Mouse (Mus musculus) thymus, adult 2 months (tissue): ENCODE results near the gene Tsnax. TPM values are rescaled to one million over a fixed set of nuclear protein-coding genes. Genes with fewer than 3 reads are reported as not detected.
A peak's percentile ranks its signal among the peaks of the same experiment; 100 is the strongest.

Source experiments
- DNase-seq: peaks from one replicate; pipeline ENCODE4 v3.0.0; 2021
- H3K27ac ChIP-seq: fragments of 200-500 bp; 2 replicates; pipeline ENCODE4 v1.5.1; 2012; ENCODE audit warnings: low read length, control low read depth; ENCODE audit not compliant: control insufficient read depth, insufficient read depth
- H3K27me3 ChIP-seq: fragments of 200-500 bp; 2 replicates; pipeline ENCODE4 v1.6.1; 2012; ENCODE audit warnings: mild to moderate bottlenecking, low read length, moderate library complexity, mixed read lengths; ENCODE audit not compliant: control insufficient read depth, insufficient read depth
- H3K36me3 ChIP-seq: fragments of 200-500 bp; 2 replicates; pipeline ENCODE4 v1.6.1; 2012; ENCODE audit warnings: mild to moderate bottlenecking, low read length, moderate library complexity; ENCODE audit not compliant: control insufficient read depth, insufficient read depth
- H3K4me1 ChIP-seq: fragments of 200-500 bp; replicated peaks from 2 replicates; pipeline ENCODE4 v1.6.1; 2012; ENCODE audit warnings: low read length; ENCODE audit not compliant: control insufficient read depth, insufficient read depth
- H3K4me3 ChIP-seq: fragments of 200-500 bp; 2 replicates; pipeline ENCODE4 v1.5.1; 2012; ENCODE audit warnings: mild to moderate bottlenecking, low read length, control low read depth, moderate library complexity; ENCODE audit not compliant: control insufficient read depth, insufficient read depth
- CTCF ChIP-seq: fragments of 200-500 bp; IDR thresholded peaks from 2 replicates; pipeline ENCODE4 v1.5.1; 2012; ENCODE audit warnings: mild to moderate bottlenecking, control low read depth, low read length, moderate library complexity, borderline replicate concordance; ENCODE audit not compliant: control insufficient read depth, poor library complexity, insufficient read depth; ENCODE audit errors: extremely low read depth
- POLR2A ChIP-seq: fragments of 200-500 bp; IDR thresholded peaks from 2 replicates; pipeline ENCODE4 v1.6.1; 2012; ENCODE audit warnings: mild to moderate bottlenecking, low read length, control low read depth, moderate library complexity; ENCODE audit not compliant: control insufficient read depth, poor library complexity, insufficient read depth; ENCODE audit errors: extremely low read depth
- WGBS: fragments of 180-500 bp; shearing (Covaris S2); methylation state at CpG from one replicate; pipeline ENCODE4 v1.1.7; 2018; 5-methylcytosine and 5-hydroxymethylcytosine counted together
- polyA plus RNA-seq: library from polyadenylated mRNA; depleted of rRNA; stranded (reverse); fragments of >200 nt; gene quantifications from 2 replicates; pipeline ENCODE4 v1.2.3, GENCODE M21; 2012

Gene Tsnax
- polyA plus RNA-seq, 1 experiment: 60.1 TPM

DNA sequence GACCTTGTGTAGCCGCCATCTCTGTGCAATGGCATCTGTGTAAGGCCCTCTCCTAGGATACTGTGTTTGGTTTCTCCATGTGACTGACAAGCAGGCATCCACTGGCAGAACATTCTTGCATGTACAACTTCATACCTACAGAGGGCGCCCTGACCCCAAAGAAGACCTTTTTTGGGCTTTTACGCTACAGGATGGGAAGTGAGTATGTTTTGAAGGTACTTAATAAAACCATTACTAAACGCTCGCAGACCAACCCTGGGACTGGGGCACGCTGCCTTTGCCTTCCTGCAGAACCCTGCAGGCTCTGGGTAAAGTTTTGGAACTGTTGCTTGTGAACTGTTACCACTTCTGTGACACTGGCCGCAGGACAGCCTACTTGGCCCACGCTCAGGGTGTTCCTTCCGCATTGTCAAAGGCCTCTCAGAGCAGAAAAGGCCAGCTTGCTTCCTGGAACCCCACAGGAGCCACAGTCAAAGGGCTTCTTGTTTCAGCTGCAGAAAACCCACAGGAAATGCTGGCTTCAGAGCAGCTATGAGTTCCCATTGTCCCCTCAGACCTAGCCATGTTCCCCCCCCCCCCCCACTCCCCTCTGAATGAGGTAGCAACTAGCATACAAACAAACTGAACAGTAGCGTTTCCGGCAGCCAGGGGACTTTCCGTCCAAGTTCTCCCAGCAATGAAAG lies 54.3 kb downstream of the Tsnax start:
- Histone ChIP-seq H3K4me3 (peak overlapping the region; percentile 39), H3K27ac (peak overlapping the region; percentile 91), H3K27me3 (no peaks in the 10 kb centered on the region), H3K36me3 (no peaks in the 10 kb centered on the region), H3K4me1 (peaks cover 18% of the 10 kb centered on the region)
- TF ChIP-seq POLR2A (no peak), CTCF (peak; percentile 51; the same call in 1 of the 2 replicates)
- DNase-seq: peak; percentile 71
- whole genome bisulfite sequencing: 4% methylated on average over 12 of the region's 12 CpGs

DNA sequence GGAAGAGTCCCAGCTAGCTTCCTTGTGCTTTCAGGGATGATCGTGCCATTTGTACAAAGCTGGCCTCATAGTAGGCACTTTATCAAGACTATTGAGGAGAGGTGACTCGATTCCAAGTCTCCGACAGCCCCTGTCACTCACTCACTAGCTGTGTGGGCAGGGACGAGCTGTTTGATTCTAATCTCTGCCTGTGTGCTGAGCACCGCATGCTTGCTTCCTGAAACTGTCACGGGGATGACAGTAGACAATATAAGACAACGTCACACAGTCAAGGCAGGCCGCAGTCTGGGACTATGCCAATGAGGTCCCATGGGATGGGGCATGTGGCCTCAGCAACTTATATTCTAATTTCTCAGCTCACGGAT lies 54.8 kb downstream of the Tsnax start:
- 21% methylated on average over 9 of the region's 9 CpGs for WGBS
- H3K4me3 ChIP-seq: peak overlapping the region; percentile 39
- no peaks in the 10 kb centered on the region for H3K27me3 ChIP-seq
- DNase-seq: peak; percentile 39
- H3K27ac ChIP-seq: peak overlapping the region; percentile 91
- no peaks in the 10 kb centered on the region for H3K36me3 ChIP-seq
- no peak for TF ChIP-seq CTCF
- no peak for TF ChIP-seq POLR2A
- H3K4me1 ChIP-seq: peaks cover 18% of the 10 kb centered on the region

DNA sequence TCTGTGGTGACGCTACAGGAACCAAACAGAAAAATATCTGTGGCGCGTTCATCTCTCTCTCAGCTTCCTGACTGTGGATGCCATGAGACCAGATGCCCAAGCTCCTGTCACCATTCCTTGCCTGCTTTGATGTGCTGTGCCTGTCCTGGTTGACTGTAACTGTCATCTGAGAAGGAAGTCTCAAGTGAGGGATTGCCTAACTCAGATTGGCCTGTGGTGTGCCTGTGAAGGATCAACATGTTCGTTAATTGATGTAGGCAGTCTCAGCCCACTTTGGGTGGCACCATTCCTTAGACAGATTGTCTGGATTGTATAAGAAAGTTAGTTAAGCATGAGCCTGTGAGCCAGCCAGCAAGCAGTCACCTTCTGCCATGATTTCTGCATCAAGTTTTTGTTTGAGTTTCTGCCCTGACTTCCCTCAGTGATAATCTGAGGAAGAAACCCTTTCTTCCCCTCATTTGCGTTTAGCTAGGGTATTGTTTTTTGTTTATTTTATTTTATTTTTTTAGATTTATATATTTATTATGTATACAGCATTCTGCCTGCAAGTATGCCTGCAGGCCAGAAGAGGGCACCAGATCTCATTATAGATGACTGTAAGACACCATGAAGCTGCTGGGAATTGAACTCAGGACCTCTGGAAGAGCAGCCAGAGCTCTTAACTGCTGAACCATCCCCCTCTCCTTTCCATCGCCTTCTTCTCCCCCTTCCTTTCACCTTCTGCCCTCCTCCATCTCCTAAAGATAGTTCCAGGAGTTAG lies 55.5 kb downstream of the Tsnax start:
- peaks cover 18% of the 10 kb centered on the region for H3K4me1 ChIP-seq
- WGBS: 94% methylated on average over 6 of the region's 6 CpGs
- no peaks in the 10 kb centered on the region for H3K36me3 ChIP-seq
- no peak overlapping the region for H3K4me3 ChIP-seq
- no peaks in the 10 kb centered on the region for H3K27me3 ChIP-seq
- H3K27ac ChIP-seq: peak overlapping the region; percentile 91
- no peak for DNase-seq
- TF ChIP-seq CTCF: no peak
- no peak for TF ChIP-seq POLR2A

DNA sequence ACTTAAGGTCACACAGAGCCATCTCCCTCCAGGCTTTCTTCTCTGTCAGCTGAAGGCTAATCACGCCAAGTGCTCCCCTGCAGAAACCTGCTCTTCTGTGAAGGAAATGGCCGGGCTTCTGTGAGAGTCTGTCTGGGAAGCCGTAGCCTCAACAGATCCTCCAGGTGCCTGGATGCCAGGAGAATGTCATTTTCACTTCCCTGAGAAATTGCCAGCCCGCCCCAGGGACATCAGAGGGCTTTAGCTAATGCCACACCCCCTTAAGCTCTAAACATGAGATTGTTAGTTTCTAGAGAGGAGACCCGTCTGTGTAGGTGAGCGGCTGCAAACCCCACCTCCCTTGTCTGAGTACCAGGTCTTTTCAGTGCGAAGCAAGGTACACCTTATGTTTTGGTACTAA lies 56.5 kb downstream of the Tsnax start:
- TF ChIP-seq POLR2A (no peak), CTCF (no peak)
- peaks cover 18% of the 10 kb centered on the region for H3K4me1 ChIP-seq
- 94% methylated on average over 7 of the region's 7 CpGs for WGBS
- no peak overlapping the region for H3K27ac ChIP-seq
- H3K27me3 ChIP-seq: no peaks in the 10 kb centered on the region
- no peak overlapping the region for H3K4me3 ChIP-seq
- no peaks in the 10 kb centered on the region for H3K36me3 ChIP-seq
- no peak for DNase-seq

DNA sequence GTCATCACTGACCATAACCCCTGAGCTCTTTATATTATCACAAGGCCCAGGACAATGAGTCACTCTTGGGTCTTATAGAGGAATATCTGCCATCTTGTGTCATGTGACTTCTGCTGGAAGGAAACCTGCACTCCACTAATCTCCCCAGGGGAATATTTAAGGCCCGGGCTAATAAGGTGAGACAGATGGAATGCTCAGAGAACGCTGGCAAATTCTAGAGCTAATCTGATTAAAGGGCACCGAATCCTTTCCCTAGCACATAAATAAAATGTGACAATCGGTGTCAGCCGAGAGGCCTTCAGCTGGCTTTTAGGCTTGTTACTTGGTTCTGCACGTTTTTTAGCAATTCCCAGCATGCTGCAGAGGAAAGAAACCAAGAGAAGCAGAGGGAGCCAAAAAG lies 56.9 kb downstream of the Tsnax start:
- 92% methylated on average over 6 of the region's 6 CpGs for WGBS
- no peaks in the 10 kb centered on the region for H3K36me3 ChIP-seq
- no peak overlapping the region for H3K4me3 ChIP-seq
- TF ChIP-seq CTCF (no peak), POLR2A (no peak)
- peaks cover 18% of the 10 kb centered on the region for H3K4me1 ChIP-seq
- H3K27me3 ChIP-seq: no peaks in the 10 kb centered on the region
- no peak for DNase-seq
- H3K27ac ChIP-seq: no peak overlapping the region

DNA sequence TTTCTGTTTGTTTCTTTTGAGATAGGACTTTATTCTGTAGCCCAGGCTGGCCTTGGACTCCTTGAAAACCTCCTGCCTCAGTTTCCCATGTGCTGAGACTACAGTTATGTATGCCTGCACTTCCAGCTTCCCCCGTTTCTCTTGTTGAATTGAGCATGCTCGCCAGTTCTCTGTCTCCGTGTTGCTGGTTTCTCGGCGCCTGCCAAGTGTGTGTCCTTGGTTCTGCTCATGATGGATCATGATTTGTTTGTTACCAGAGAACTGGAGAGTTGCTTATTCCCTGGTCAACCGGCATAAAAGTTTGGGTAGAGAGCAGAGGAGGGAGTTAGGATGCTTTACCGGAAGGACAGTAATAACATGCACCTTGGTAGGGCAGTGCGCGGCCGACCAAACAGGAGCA lies 61.3 kb downstream of the Tsnax start:
- H3K36me3 ChIP-seq: no peaks in the 10 kb centered on the region
- no peak for DNase-seq
- no peaks in the 10 kb centered on the region for H3K4me1 ChIP-seq
- 97% methylated on average over 10 of the region's 10 CpGs for WGBS
- no peak overlapping the region for H3K4me3 ChIP-seq
- TF ChIP-seq POLR2A (no peak), CTCF (no peak)
- no peak overlapping the region for H3K27ac ChIP-seq
- H3K27me3 ChIP-seq: no peaks in the 10 kb centered on the region
